Mouse (Mus musculus): ENCODE results near the gene Skp1a.

Skp1a gene

GRCm38 (mm10) chr11:52231606-52232541, at the start of gene Skp1a:
TSS of gene Skp1a (plus strand) at chr11:52231995.
- WGBS = under 1% methylated on average over 87 of the region's 87 CpGs

- WGBS = 93% methylated on average over 8 of the region's 8 CpGs
Measured at GRCm38 (mm10) chr11:52196496-52197023, 35.2 kb upstream of the Skp1a start.

GRCm38 (mm10) chr11:52213887-52214286, 17.9 kb upstream of the Skp1a start, which contains the start of gene Olfr1371:
TSS of gene Olfr1371 (minus strand) at chr11:52213987.

DNA sequence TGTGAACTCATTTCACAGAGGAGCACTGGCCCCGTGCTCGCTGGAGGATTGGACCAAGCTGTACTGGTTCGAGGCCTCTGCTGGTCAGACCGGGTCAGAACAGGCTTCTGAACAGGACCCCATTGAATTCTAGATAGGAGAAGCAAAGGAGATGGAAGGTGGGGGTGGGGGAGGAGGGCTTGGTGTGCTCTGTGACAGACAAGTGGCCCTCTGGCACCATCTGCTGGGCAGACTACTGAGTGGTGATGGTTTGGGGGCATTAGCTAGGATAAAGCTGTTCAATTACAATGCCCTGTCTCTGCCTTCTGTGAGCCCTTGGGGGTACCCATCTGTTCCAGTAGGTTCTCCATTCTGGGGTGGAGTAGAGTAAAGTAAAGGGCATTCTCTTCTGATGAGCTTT, 11.5 kb upstream of the Skp1a start:
- whole genome bisulfite sequencing = 11% methylated on average over 4 of the region's 4 CpGs

- WGBS = 78% methylated on average over 6 of the region's 6 CpGs
Measured at GRCm38 (mm10) chr11:52221921-52222320, 9.9 kb upstream of the Skp1a start.

DNA sequence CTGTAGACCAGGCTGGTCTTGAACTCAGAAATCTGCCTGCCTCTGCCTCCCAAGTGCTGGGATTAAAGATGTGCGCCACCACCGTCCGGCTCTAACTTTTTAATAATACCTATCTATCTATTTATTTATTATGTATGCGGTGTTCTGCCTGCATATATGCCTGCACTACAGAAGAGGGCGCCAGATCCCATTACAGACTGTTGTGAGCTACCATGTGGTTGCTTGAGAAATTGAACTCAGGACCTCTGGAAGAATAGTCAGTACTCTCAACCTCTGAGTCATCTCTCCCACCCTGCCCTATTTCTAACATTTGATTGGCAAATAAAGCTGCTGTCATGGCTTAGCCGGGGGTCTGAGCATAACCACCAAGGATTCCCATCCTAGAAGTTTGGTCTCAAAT, 8.9 kb upstream of the Skp1a start:
- 76% methylated on average over 6 of the region's 6 CpGs for WGBS

GRCm38 (mm10) chr11:52223968-52224682, 7.7 kb upstream of the Skp1a start:
- WGBS = 21% methylated on average over 19 of the region's 19 CpGs

- 71% methylated on average over 3 of the region's 3 CpGs for WGBS
Measured at GRCm38 (mm10) chr11:52225986-52226599, 5.7 kb upstream of the Skp1a start.

DNA sequence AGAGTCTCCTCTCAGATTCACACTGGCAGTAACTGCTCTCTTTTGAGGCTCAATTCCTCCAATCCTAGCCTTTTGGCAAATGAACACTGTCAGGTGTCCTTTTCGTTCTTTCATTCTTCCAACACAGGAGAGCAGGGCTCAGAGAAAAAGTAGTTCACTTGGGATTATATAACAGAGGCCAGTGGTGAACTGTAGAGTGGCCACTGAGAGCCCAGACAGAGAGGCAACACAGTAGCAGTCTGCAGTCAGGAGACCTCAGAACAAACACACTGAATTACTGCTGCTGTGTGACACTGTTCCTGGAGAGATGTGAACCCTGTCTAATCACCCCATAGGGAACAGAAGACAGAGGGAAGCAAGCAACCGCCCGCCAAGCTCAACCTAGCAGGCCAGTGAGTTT, 4.7 kb upstream of the Skp1a start:
- 79% methylated on average over 3 of the region's 3 CpGs for WGBS

DNA sequence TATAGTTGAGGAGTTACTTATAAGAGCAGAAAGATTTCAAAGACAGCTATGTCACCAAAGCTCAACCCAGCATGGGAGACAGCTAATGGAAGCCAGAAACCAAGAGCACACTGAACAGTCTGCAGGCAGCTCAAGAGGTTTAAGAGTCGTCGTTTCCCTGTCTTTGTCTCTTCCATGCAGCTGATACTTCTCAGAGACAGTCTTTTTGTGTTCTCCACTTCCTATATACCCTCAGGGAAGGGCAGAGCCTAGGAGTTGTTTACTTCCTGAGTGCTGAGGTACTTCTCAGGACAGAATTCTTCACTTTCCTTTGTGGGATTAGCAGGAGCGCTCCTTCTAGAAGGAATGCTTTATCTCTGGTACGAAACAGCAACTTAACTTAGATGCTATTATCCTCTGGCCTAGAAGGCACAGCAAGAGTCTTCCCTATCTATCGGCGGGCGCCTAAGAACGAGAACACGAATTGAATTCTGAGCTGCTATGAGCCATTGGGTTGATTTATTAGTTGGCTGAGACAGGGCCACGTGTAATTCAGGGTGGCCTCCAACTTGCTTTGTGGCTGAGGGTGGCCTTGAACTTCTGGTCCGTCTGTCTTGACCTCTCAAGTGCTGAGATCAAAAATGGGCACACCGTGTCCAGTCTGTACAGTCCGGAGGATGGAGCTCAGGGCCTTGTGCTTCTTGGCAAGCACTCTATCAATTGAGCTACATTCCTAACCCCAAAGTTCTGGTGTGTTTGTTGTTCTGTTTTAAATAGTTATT, 4.1 kb upstream of the Skp1a start:
- 79% methylated on average over 13 of the region's 13 CpGs for WGBS

DNA sequence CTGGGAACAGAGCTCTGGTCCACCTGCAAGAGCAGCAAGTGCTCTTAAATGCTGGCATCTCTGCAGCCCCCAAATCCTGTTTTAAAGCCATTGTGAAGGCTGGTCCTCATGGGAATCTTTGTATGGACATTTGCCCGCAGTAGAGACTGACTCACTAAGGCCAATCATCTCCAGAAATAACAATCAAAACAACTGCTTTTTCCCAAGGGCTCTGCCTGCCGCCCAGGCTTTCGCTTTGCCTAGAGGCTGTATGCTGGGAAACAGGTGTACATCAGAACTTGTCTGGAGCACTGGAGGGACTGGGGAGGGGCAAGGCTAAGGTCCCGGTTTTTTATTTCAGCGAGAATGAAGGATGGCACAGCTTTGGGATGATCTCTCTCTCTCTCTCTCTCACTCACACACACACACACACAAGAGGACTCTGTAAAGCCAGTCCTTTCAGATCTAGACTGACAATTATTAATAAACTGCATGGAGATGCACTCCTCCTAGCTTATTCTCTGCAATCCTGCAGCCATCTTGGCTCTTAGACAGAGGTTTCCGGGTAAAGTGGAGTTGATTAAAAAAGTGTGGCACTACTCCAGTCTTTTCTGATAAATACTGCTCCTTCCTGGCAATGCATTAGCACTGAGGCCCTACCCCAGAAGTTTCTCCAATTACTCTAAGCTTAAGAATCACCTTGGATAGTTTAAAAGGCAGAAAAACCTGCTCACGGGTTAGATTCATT, 2.9 kb upstream of the Skp1a start:
- WGBS = 76% methylated on average over 7 of the region's 7 CpGs

GRCm38 (mm10) chr11:52230694-52231093, 1.1 kb upstream of the Skp1a start:
- WGBS = 68% methylated on average over 5 of the region's 5 CpGs

GRCm38 (mm10) chr11:52233043-52233653, 1.4 kb downstream of the Skp1a start:
- WGBS = 26% methylated on average over 3 of the region's 3 CpGs

- WGBS = 97% methylated on average over 1 of the region's 1 CpGs
Measured at GRCm38 (mm10) chr11:52233906-52234305, 2.1 kb downstream of the Skp1a start.

GRCm38 (mm10) chr11:52240898-52241542, 9.2 kb downstream of the Skp1a start:
- WGBS = 89% methylated on average over 4 of the region's 4 CpGs

DNA sequence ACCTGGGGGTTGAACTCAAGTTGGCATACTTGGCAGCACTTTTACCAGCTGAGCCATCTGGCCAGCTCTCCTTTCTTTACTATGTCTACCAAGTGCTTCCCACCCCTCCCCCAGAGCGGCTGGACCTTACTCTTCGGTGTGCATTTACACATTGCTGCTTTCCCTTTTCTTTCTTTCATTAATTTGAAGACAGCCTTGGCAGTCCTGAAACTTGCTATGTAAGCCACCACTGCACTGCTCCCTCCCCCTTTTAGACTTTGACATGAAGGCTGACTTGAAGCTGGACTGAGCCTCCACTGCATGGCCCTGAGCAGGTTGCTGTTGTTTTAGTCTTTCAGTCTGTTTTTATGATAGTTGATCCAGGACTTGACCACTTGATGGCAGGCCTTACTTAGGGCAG, 17.7 kb downstream of the Skp1a start:
- 59% methylated on average over 2 of the region's 2 CpGs for WGBS

GRCm38 (mm10) chr11:52251770-52252169, 20.0 kb downstream of the Skp1a start:
- 78% methylated on average over 5 of the region's 5 CpGs for WGBS

- WGBS = 68% methylated on average over 1 of the region's 1 CpGs
Measured at GRCm38 (mm10) chr11:52252692-52253091, 20.9 kb downstream of the Skp1a start.

DNA sequence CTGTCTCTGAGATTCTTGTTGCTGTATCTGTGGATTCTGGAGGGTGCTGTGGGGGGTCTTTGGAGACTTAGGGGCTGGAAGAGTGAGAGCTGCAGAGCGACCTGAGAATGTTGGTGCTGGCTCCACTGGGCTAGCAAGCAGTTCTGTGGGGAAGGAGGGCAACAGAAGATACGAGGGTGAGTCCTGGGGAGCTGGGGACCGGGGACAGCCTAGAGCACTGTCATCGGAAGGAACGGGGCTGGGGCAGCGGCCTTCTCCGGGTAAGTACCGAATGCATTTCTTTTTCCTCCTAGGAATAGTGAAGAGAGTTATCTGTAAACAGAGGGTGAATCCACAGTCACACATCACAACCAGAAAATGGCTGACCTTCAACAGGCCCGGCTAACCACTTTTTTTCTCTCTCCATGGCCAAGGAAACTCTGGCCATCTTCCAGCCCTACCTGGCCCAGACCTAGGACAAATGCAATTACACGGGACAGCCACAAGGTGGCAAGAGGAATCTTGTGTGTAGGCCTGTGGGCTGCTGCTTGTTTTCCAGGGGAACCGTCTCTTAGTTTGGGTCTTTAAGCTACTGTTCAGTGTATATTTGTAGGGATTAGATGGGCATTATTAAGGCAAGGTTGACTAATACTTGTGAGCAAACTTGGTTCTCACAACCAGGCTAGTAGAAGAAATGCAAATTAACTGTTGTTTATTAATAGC, 22.0 kb downstream of the Skp1a start:
- WGBS = 64% methylated on average over 11 of the region's 11 CpGs
